Mouse (Mus musculus) Patski (cell line): ENCODE results near the gene Fras1. TPM values are rescaled to one million over a fixed set of nuclear protein-coding genes. Genes with fewer than 3 reads are reported as not detected.

Experiments used
- ATAC-seq: fragments of 100-300 bp; one replicate; pipeline ENCODE4 v1.8.0; 2021
- CTCF ChIA-PET: fragments of 350-600 bp; sonication (Branson Sonifier 250); formaldehyde crosslinking; loops from one replicate; lab custom pipeline; 2022; ENCODE audit warnings: inconsistent platforms; lab: Charles Lee
- POLR2A ChIA-PET: fragments of 350-600 bp; sonication (Branson Sonifier 250); formaldehyde crosslinking; loops from one replicate; lab custom pipeline; 2022; ENCODE audit warnings: antibody characterized with exemption, inconsistent platforms; lab: Charles Lee
- DNase-seq: peaks from one replicate; pipeline ENCODE4 v3.0.0-alpha.2; 2011; ENCODE audit warnings: low read depth, low spot score
- H3K27me3 ChIP-seq: fragments of 371-371 bp; one replicate; pipeline ENCODE4 v1.5.1; 2021
- CTCF ChIP-seq: fragments of 100-300 bp; IDR thresholded peaks from one replicate; pipeline ENCODE4 v1.5.1; 2021
- in situ Hi-C: fragments of 300-500 bp; cut with MboI; formaldehyde crosslinking; loops from 3 replicates; pipeline ENCODE4 v1.11.1; 2018; ENCODE audit warnings: low pct_unique_long_range_greater_than_20kb, mixed read lengths
- polyA plus RNA-seq: library from polyadenylated mRNA; unstranded; gene quantifications from one replicate; pipeline ENCODE4 v1.2.3, GENCODE M21; 2021

Fras1 gene
- polyA plus RNA-seq, 1 experiment from 2014 or later = 2.4 TPM

- in situ Hi-C loops = no loop called here
- no peak for DNase-seq
- no peak for TF ChIP-seq CTCF
- ATAC-seq = no peak
- POLR2A ChIA-PET = no interaction called here
- no peaks in the 10 kb centered on the region for H3K27me3 ChIP-seq
- CTCF ChIA-PET = interaction anchor here (2.4 kb wide), 1 partner anchor 12 kb away, joined by 5 read pairs; no protein-coding TSS in a partner anchor
Measured at GRCm38 (mm10) chr5:96439811-96440210, 66.1 kb downstream of the Fras1 start.

- TF ChIP-seq CTCF = no peak
- no peaks in the 10 kb centered on the region for H3K27me3 ChIP-seq
- no peak for DNase-seq
- in situ Hi-C loops = no loop called here
- no peak for ATAC-seq
- CTCF ChIA-PET = no interaction called here
- POLR2A ChIA-PET = no interaction called here
Measured at GRCm38 (mm10) chr5:96447460-96447859, 73.7 kb downstream of the Fras1 start.

GRCm38 (mm10) chr5:96452027-96452426 lies 78.3 kb downstream of the Fras1 start:
- CTCF ChIA-PET = interaction anchor here (1.2 to 1.9 kb wide), 3 partner anchors 8 to 13 kb away, joined by 3 to 5 read pairs (median 4); no protein-coding TSS in a partner anchor
- DNase-seq (no peak), ATAC-seq (no peak)
- TF ChIP-seq CTCF = no peak
- POLR2A ChIA-PET = no interaction called here
- no peaks in the 10 kb centered on the region for H3K27me3 ChIP-seq
- in situ Hi-C loops = no loop called here

GRCm38 (mm10) chr5:96453386-96453785 lies 79.6 kb downstream of the Fras1 start:
- no peaks in the 10 kb centered on the region for H3K27me3 ChIP-seq
- CTCF ChIA-PET = no interaction called here
- in situ Hi-C loops = no loop called here

GRCm38 (mm10) chr5:96454422-96454821 lies 80.7 kb downstream of the Fras1 start:
- POLR2A ChIA-PET = interaction anchor here (0.6 kb wide), 1 partner anchor 580 kb away, joined by 3 read pairs; no protein-coding TSS in a partner anchor
- CTCF ChIA-PET = no interaction called here
- in situ Hi-C loops = no loop called here
- TF ChIP-seq CTCF = no peak
- no peaks in the 10 kb centered on the region for H3K27me3 ChIP-seq
- ATAC-seq (no peak), DNase-seq (no peak)

More at GRCm38 (mm10) chr5:96453386-96453785, 79.6 kb downstream of the Fras1 start:
- no peak for TF ChIP-seq CTCF
- DNase-seq (no peak), ATAC-seq (no peak)
- POLR2A ChIA-PET = no interaction called here

- in situ Hi-C loops = no loop called here
- H3K27me3 ChIP-seq = no peaks in the 10 kb centered on the region
- ATAC-seq (no peak), DNase-seq (no peak)
- ChIA-PET CTCF (no interaction called here), POLR2A (interaction anchor here (0.6 kb wide), 1 partner anchor 232 kb away, joined by 3 read pairs; no protein-coding TSS in a partner anchor)
- no peak for TF ChIP-seq CTCF
Measured at GRCm38 (mm10) chr5:96455241-96455640, 81.5 kb downstream of the Fras1 start.

GRCm38 (mm10) chr5:96457436-96457958 lies 83.7 kb downstream of the Fras1 start:
- in situ Hi-C loops = no loop called here
- ATAC-seq (peak; percentile 74), DNase-seq (peak; percentile 83)
- ChIA-PET CTCF (interaction anchor here (1.1 kb wide), 1 partner anchor 25 kb away, joined by 3 read pairs; no protein-coding TSS in a partner anchor), POLR2A (interaction anchor here (1.4 kb wide), 1 partner anchor 114 kb away, joined by 4 read pairs; no protein-coding TSS in a partner anchor)
- TF ChIP-seq CTCF = no peak
- no peaks in the 10 kb centered on the region for H3K27me3 ChIP-seq

- POLR2A ChIA-PET = interaction anchor here (0.8 kb wide), 1 partner anchor 35 kb away, joined by 3 read pairs; no protein-coding TSS in a partner anchor
- no peaks in the 10 kb centered on the region for H3K27me3 ChIP-seq
- CTCF ChIA-PET = interaction anchor here (0.8 kb wide), 1 partner anchor 42 kb away, joined by 3 read pairs; no protein-coding TSS in a partner anchor
- ATAC-seq (no peak), DNase-seq (no peak)
- in situ Hi-C loops = no loop called here
- no peak for TF ChIP-seq CTCF
Measured at GRCm38 (mm10) chr5:96459605-96460004, 85.8 kb downstream of the Fras1 start.

GRCm38 (mm10) chr5:96462197-96462596 lies 88.4 kb downstream of the Fras1 start:
- ChIA-PET POLR2A (no interaction called here), CTCF (interaction anchor here (1.0 kb wide), 2 partner anchors 9 kb away, joined by 3 read pairs; no protein-coding TSS in a partner anchor)
- TF ChIP-seq CTCF = no peak
- ATAC-seq (no peak), DNase-seq (no peak)
- in situ Hi-C loops = no loop called here
- no peaks in the 10 kb centered on the region for H3K27me3 ChIP-seq

GRCm38 (mm10) chr5:96466461-96466860 lies 92.7 kb downstream of the Fras1 start:
- CTCF ChIA-PET = no interaction called here
- DNase-seq = no peak

GRCm38 (mm10) chr5:96471995-96472394 lies 98.2 kb downstream of the Fras1 start:
- ChIA-PET CTCF (interaction anchor here (1.1 kb wide), 2 partner anchors 31 to 102 kb away, joined by 3 read pairs; no protein-coding TSS in a partner anchor), POLR2A (no interaction called here)
- in situ Hi-C loops = no loop called here
- ATAC-seq (no peak), DNase-seq (no peak)
- H3K27me3 ChIP-seq = no peaks in the 10 kb centered on the region
- no peak for TF ChIP-seq CTCF

More at GRCm38 (mm10) chr5:96466461-96466860, 92.7 kb downstream of the Fras1 start:
- no peak for ATAC-seq
- no peaks in the 10 kb centered on the region for H3K27me3 ChIP-seq
- POLR2A ChIA-PET = no interaction called here
- no peak for TF ChIP-seq CTCF
- in situ Hi-C loops = no loop called here
